Mouse (Mus musculus): ENCODE results near the gene Unc45a. TPM values are rescaled to one million over a fixed set of nuclear protein-coding genes. Genes with fewer than 3 reads are reported as not detected.

The Unc45a gene
- total RNA-seq (2012; rRNA removed) = 21.8 and 22.6 TPM in 2 replicates
- total RNA-seq (2014; rRNA removed) = 7.9 and 13.8 TPM in 2 replicates
- 16.8 and 22.2 TPM in 2 replicates for polyA plus RNA-seq (2012; ENCODE audit: insufficient read length, low read depth)

- in situ Hi-C loops (cut with MboI; ENCODE audit: low pct_ligation_motif_present, low pct_unique_long_range_greater_than_20kb, low sequenced_read_pairs) = loop anchor here (5.0 kb wide), 1 partner anchor 37 kb away; no protein-coding TSS in a partner anchor
- Histone ChIP-seq H3K27me3 (replicated peaks) (peaks cover 15% of the 10 kb centered on the region), H3K4me1 (ENCODE audit: control insufficient read depth in 1 of 2, insufficient read depth in 2 of 2) (peaks cover 16 to 45% of the 10 kb centered on the region in 2 experiments), H3K4me2 (ENCODE audit: insufficient read depth, low read depth, poor library complexity, severe bottlenecking) (peak within 1 kb of the TSS; percentile 88), H3K36me3 (replicated peaks in 1 of 2; ENCODE audit: control insufficient read depth in 1 of 2, insufficient read depth in 1 of 2, low read length in 1 of 2) (peaks cover 15 to 32% of the 10 kb centered on the region in 2 experiments), H3K79me2 (replicated peaks; ENCODE audit: control insufficient read depth, extremely low read depth, insufficient read depth, poor library complexity, severe bottlenecking) (no peaks in the 10 kb centered on the region), H3K4me3 (replicated peaks in 1 of 3; ENCODE audit: low read depth in 2 of 3, low read length in 2 of 3, poor library complexity in 1 of 3) (peak within 1 kb of the TSS; percentile 63 to 87 (median 67)), H3K9ac (ENCODE audit: insufficient read depth, low read depth) (peak within 1 kb of the TSS; percentile 67), H3K9me3 (replicated peaks; ENCODE audit: low read length) (peaks cover 5% of the 10 kb centered on the region), H3K27ac (ENCODE audit: insufficient read depth, low read depth) (peak within 1 kb of the TSS; percentile 82)
- TF ChIP-seq CTCF (conservative IDR thresholded peaks at IDR 0.05 in 1 of 2, IDR thresholded peaks at IDR 0.05 in 1 of 2; ENCODE audit: low read depth in 2 of 2, low read length in 2 of 2) = peak; percentile 12 to 92; a peak in 3 of 4 replicates
- peak; percentile 44 for TF ChIP-seq HCFC1 (IDR thresholded peaks at IDR 0.05; ENCODE audit: low read depth, low read length)
- 0 out of 2 replicates have a peak, but pooled peaks have one; percentile 42 for TF ChIP-seq CHD1 (IDR thresholded peaks at IDR 0.05; ENCODE audit: low read depth, low read length)
- peak; percentile 83 for TF ChIP-seq SMC3 (IDR thresholded peaks at IDR 0.05; ENCODE audit: low read depth, low read length)
- 0 out of 2 replicates have a peak, but pooled peaks have one; percentile 7 for TF ChIP-seq ELF1 (IDR thresholded peaks at IDR 0.05; ENCODE audit: low read depth, low read length)
- no peak for TF ChIP-seq ETS1 (conservative IDR thresholded peaks at IDR 0.05; ENCODE audit: low read depth, low read length)
- TF ChIP-seq MAZ (IDR thresholded peaks at IDR 0.05; ENCODE audit: low read depth, low read length) = 0 out of 2 replicates have a peak, but pooled peaks have one; percentile 31
- peak; percentile 55 for TF ChIP-seq SIN3A (IDR thresholded peaks at IDR 0.05; ENCODE audit: low read length)
- peak; percentile 40; the same call in 1 of the 2 replicates for TF ChIP-seq NELFE (IDR thresholded peaks at IDR 0.05; ENCODE audit: low read depth, low read length)
- TF ChIP-seq ZNF384 (IDR thresholded peaks at IDR 0.05; ENCODE audit: low read depth, low read length) = peak; percentile 76
- TF ChIP-seq RAD21 (IDR thresholded peaks at IDR 0.05; ENCODE audit: low read depth, low read length) = peak; percentile 78
- TF ChIP-seq IRF4 (IDR thresholded peaks at IDR 0.05; ENCODE audit: low read depth, low read length) = peak; percentile 51; the same call in 1 of the 2 replicates
- no peak for TF ChIP-seq EP300 (IDR thresholded peaks at IDR 0.05; ENCODE audit: low read length)
- TF ChIP-seq ZC3H11A (IDR thresholded peaks at IDR 0.05; ENCODE audit: low read depth, low read length) = peak; percentile 18; the same call in 1 of the 2 replicates
- TF ChIP-seq NRF1 (IDR thresholded peaks at IDR 0.05; ENCODE audit: low read depth, low read length) = no peak
- no peak for TF ChIP-seq USF1 (IDR thresholded peaks at IDR 0.05; ENCODE audit: low read depth, low read length)
- peak; percentile 82 for DNase-seq (ENCODE audit: extremely low read depth)
- dilution Hi-C loops (cut with MboI; ENCODE audit: extremely low pct_ligation_motif_present, extremely low pct_unique_long_range_greater_than_20kb, low sequenced_read_pairs) = no loop called here
Measured at GRCm38 (mm10) chr7:80340793-80341192, at the start of gene Unc45a. TSS of gene Unc45a (minus strand) at chr7:80341005.

GRCm38 (mm10) chr7:80387633-80388543, 47.1 kb upstream of the Unc45a start, which contains the start of gene Fes:
TSS of gene Fes (minus strand) at chr7:80387946.
- Histone ChIP-seq H3K79me2 (replicated peaks; ENCODE audit: control insufficient read depth, extremely low read depth, insufficient read depth, poor library complexity, severe bottlenecking) (no peaks in the 10 kb centered on the region), H3K4me3 (replicated peaks in 1 of 3; ENCODE audit: low read depth in 2 of 3, low read length in 2 of 3, poor library complexity in 1 of 3) (peak within 1 kb of the TSS; percentile 47 to 57 (median 47)), H3K4me1 (ENCODE audit: control insufficient read depth in 1 of 2, insufficient read depth in 2 of 2) (peaks cover 3 to 28% of the 10 kb centered on the region in 2 experiments; a peak in 3 of 4 replicates), H3K9ac (ENCODE audit: insufficient read depth, low read depth) (peak within 1 kb of the TSS; percentile 37), H3K36me3 (replicated peaks in 1 of 2; ENCODE audit: control insufficient read depth in 1 of 2, insufficient read depth in 1 of 2, low read length in 1 of 2) (peaks cover 43 to 60% of the 10 kb centered on the region in 2 experiments), H3K9me3 (replicated peaks; ENCODE audit: low read length) (no peaks in the 10 kb centered on the region), H3K27me3 (replicated peaks) (no peaks in the 10 kb centered on the region), H3K27ac (ENCODE audit: insufficient read depth, low read depth) (peak within 1 kb of the TSS; percentile 46), H3K4me2 (ENCODE audit: insufficient read depth, low read depth, poor library complexity, severe bottlenecking) (peak within 1 kb of the TSS; percentile 68)
- dilution Hi-C loops (cut with MboI; ENCODE audit: extremely low pct_ligation_motif_present, extremely low pct_unique_long_range_greater_than_20kb, low sequenced_read_pairs) (loop anchor here (25.0 kb wide), 1 partner anchor 174 kb away; no protein-coding TSS in a partner anchor), in situ Hi-C loops (cut with MboI; ENCODE audit: low pct_ligation_motif_present, low pct_unique_long_range_greater_than_20kb, low sequenced_read_pairs) (loop anchor here (5.0 to 25.0 kb wide), 2 partner anchors 194 to 449 kb away; partner anchors contain the start of gene Iqgap1)
- peak; percentile 47 for DNase-seq (ENCODE audit: extremely low read depth)
- TF ChIP-seq PAX5 (IDR thresholded peaks at IDR 0.05; ENCODE audit: low read length) (no peak), TCF12 (IDR thresholded peaks at IDR 0.05; ENCODE audit: low read depth, low read length) (no peak), JUND (conservative IDR thresholded peaks at IDR 0.05; ENCODE audit: low read depth, low read length) (no peak), ETS1 (conservative IDR thresholded peaks at IDR 0.05; ENCODE audit: low read depth, low read length) (no peak), EP300 (IDR thresholded peaks at IDR 0.05; ENCODE audit: low read length) (no peak; the same call in 1 of the 2 replicates), HCFC1 (IDR thresholded peaks at IDR 0.05; ENCODE audit: low read depth, low read length) (0 out of 2 replicates have a peak, but pooled peaks have one; percentile 18), GABPA (IDR thresholded peaks at IDR 0.05; ENCODE audit: insufficient replicate concordance, low read depth, low read length) (no peak), NRF1 (IDR thresholded peaks at IDR 0.05; ENCODE audit: low read depth, low read length) (no peak), MYC (IDR thresholded peaks at IDR 0.05; ENCODE audit: low read depth, low read length) (no peak), POLR2A (IDR thresholded peaks at IDR 0.05; ENCODE audit: low read depth, low read length) (peak; percentile 34; the same call in 1 of the 2 replicates), E2F4 (IDR thresholded peaks at IDR 0.05; ENCODE audit: insufficient replicate concordance, low read depth, low read length) (no peak), KAT2A (IDR thresholded peaks at IDR 0.05; ENCODE audit: insufficient replicate concordance, low read length) (no peak), UBTF (IDR thresholded peaks at IDR 0.05; ENCODE audit: low read depth, low read length) (no peak), ELF1 (IDR thresholded peaks at IDR 0.05; ENCODE audit: low read depth, low read length) (peak; percentile 50; the same call in 1 of the 2 replicates), USF2 (conservative IDR thresholded peaks at IDR 0.05; ENCODE audit: low read depth, low read length) (no peak), SIN3A (IDR thresholded peaks at IDR 0.05; ENCODE audit: low read length) (no peak; the same call in 1 of the 2 replicates), NELFE (IDR thresholded peaks at IDR 0.05; ENCODE audit: low read depth, low read length) (0 out of 2 replicates have a peak, but pooled peaks have one; percentile 41), USF1 (IDR thresholded peaks at IDR 0.05; ENCODE audit: low read depth, low read length) (no peak), IRF4 (IDR thresholded peaks at IDR 0.05; ENCODE audit: low read depth, low read length) (peak; percentile 67; the same call in 1 of the 2 replicates)
